Mouse (Mus musculus) frontal cortex, postnatal 14 days (tissue): Measurements from ENCODE around the gene Etv1.
"Not testable (repeated sequence)": the region's sequence is repeated elsewhere in the genome, so short reads cannot be mapped to it uniquely, and the experiment has no call there.

Experiments
- DNase-seq, 2 experiments: peaks; one replicate each; pipeline ENCODE4 v3.0.0; 2022; ENCODE audit warnings: low spot score in 2 of 2

The Etv1 gene

GRCm38 (mm10) chr12:38816235-38816634, 37.1 kb downstream of the Etv1 start:
- no peak for DNase-seq

- DNase-seq: no peak
These were observed 39.1 kb downstream of the Etv1 start for GRCm38 (mm10) chr12:38818320-38818719.

- no peak for DNase-seq
These were observed 41.5 kb downstream of the Etv1 start for GRCm38 (mm10) chr12:38820642-38821041.

- no peak for DNase-seq
These were observed 45.2 kb downstream of the Etv1 start for GRCm38 (mm10) chr12:38824405-38824804.

- DNase-seq: no peak
These were observed 53.8 kb downstream of the Etv1 start for GRCm38 (mm10) chr12:38832981-38833380.

GRCm38 (mm10) chr12:38834581-38834980, 55.4 kb downstream of the Etv1 start:
- no peak for DNase-seq

GRCm38 (mm10) chr12:38834986-38835385, 55.8 kb downstream of the Etv1 start:
- DNase-seq: not testable (repeated sequence)

GRCm38 (mm10) chr12:38843801-38844295, 64.7 kb downstream of the Etv1 start:
- DNase-seq: no peak

- DNase-seq: no peak
These were observed 68.5 kb downstream of the Etv1 start for GRCm38 (mm10) chr12:38847500-38848261.

GRCm38 (mm10) chr12:38849994-38850393, 70.8 kb downstream of the Etv1 start:
- DNase-seq: no peak

GRCm38 (mm10) chr12:38854274-38854673, 75.1 kb downstream of the Etv1 start:
- DNase-seq: no peak

GRCm38 (mm10) chr12:38854751-38855150, 75.6 kb downstream of the Etv1 start:
- DNase-seq: no peak

- no peak for DNase-seq
These were observed 80.5 kb downstream of the Etv1 start for GRCm38 (mm10) chr12:38859675-38860074.

GRCm38 (mm10) chr12:38860168-38861115, 81.3 kb downstream of the Etv1 start:
- DNase-seq: no peak

- no peak for DNase-seq
These were observed 84.2 kb downstream of the Etv1 start for GRCm38 (mm10) chr12:38863395-38863794.

GRCm38 (mm10) chr12:38863982-38864828, 85.0 kb downstream of the Etv1 start:
- no peak for DNase-seq

GRCm38 (mm10) chr12:38874470-38874995, 95.4 kb downstream of the Etv1 start:
- no peak for DNase-seq

GRCm38 (mm10) chr12:38904516-38904915, 125.3 kb downstream of the Etv1 start:
- no peak for DNase-seq

GRCm38 (mm10) chr12:38906314-38906713, 127.1 kb downstream of the Etv1 start:
- no peak for DNase-seq

- DNase-seq: no peak
These were observed 127.6 kb downstream of the Etv1 start for GRCm38 (mm10) chr12:38906812-38907211.

- DNase-seq: no peak
These were observed 129.8 kb downstream of the Etv1 start for GRCm38 (mm10) chr12:38908947-38909346.
